Mouse (Mus musculus): Measurements from ENCODE around the gene Haao. TPM values are rescaled to one million over a fixed set of nuclear protein-coding genes. Genes with fewer than 3 reads are reported as not detected.
A peak's percentile ranks its signal among the peaks of the same experiment; 100 is the strongest.

Haao gene
- polyA plus RNA-seq, 1 experiment: not detected

GRCm38 (mm10) chr17:83885021-83885582 is 37.3 kb upstream of the Haao start:
- Histone ChIP-seq H3K4me3 (ENCODE audit: insufficient read depth, poor library complexity, severe bottlenecking) (no peak overlapping the region), H3K36me3 (ENCODE audit: control insufficient read depth, insufficient read depth) (no peaks in the 10 kb centered on the region), H3K79me2 (ENCODE audit: control insufficient read depth, insufficient read depth) (no peaks in the 10 kb centered on the region), H3K79me3 (ENCODE audit: low read depth) (no peaks in the 10 kb centered on the region), H3ac (ENCODE audit: control insufficient read depth, insufficient read length, low read depth) (no peak overlapping the region), H3K27me3 (ENCODE audit: control insufficient read depth, insufficient read depth, insufficient read length) (no peaks in the 10 kb centered on the region)
- no peak for TF ChIP-seq MYOD1 (IDR thresholded peaks at IDR 0.05; ENCODE audit: control insufficient read depth, insufficient read length, low read depth)
- TF ChIP-seq MAX (IDR thresholded peaks at IDR 0.05): no peak
- TF ChIP-seq CEBPB (IDR thresholded peaks at IDR 0.05; ENCODE audit: low read depth): no peak
- no peak for TF ChIP-seq USF1 (IDR thresholded peaks at IDR 0.05; ENCODE audit: low read depth)
- no peak for TF ChIP-seq CTCF (IDR thresholded peaks at IDR 0.05; ENCODE audit: control insufficient read depth, insufficient read depth, insufficient read length)
- no peak for TF ChIP-seq MYOG (IDR thresholded peaks at IDR 0.05; ENCODE audit: control insufficient read depth, extremely low read depth, insufficient read length)
- TF ChIP-seq FOSL1 (IDR thresholded peaks at IDR 0.05; ENCODE audit: insufficient read depth, low read length, poor library complexity, severe bottlenecking): no peak

- Histone ChIP-seq H3K27me3 (ENCODE audit: control insufficient read depth, insufficient read depth, insufficient read length) (no peaks in the 10 kb centered on the region), H3K79me2 (ENCODE audit: control insufficient read depth, insufficient read depth) (no peaks in the 10 kb centered on the region), H3K79me3 (ENCODE audit: low read depth) (no peaks in the 10 kb centered on the region), H3K36me3 (ENCODE audit: control insufficient read depth, insufficient read depth) (no peaks in the 10 kb centered on the region), H3K4me3 (ENCODE audit: insufficient read depth, poor library complexity, severe bottlenecking) (no peak overlapping the region), H3ac (ENCODE audit: control insufficient read depth, insufficient read length, low read depth) (no peak overlapping the region)
- TF ChIP-seq USF1 (IDR thresholded peaks at IDR 0.05; ENCODE audit: low read depth) (peak; percentile 60), MYOD1 (IDR thresholded peaks at IDR 0.05; ENCODE audit: control insufficient read depth, insufficient read length, low read depth) (no peak)
Measured at GRCm38 (mm10) chr17:83882788-83883187, 35.0 kb upstream of the Haao start.

GRCm38 (mm10) chr17:83881071-83881470 is 33.3 kb upstream of the Haao start:
- H3ac ChIP-seq (ENCODE audit: control insufficient read depth, insufficient read length, low read depth): no peak overlapping the region
- no peaks in the 10 kb centered on the region for H3K79me2 ChIP-seq (ENCODE audit: control insufficient read depth, insufficient read depth)
- TF ChIP-seq CTCF (IDR thresholded peaks at IDR 0.05; ENCODE audit: control insufficient read depth, insufficient read depth, insufficient read length): no peak
- TF ChIP-seq CEBPB (IDR thresholded peaks at IDR 0.05; ENCODE audit: low read depth): no peak
- no peak for TF ChIP-seq USF1 (IDR thresholded peaks at IDR 0.05; ENCODE audit: low read depth)
- TF ChIP-seq FOSL1 (IDR thresholded peaks at IDR 0.05; ENCODE audit: insufficient read depth, low read length, poor library complexity, severe bottlenecking): no peak
- TF ChIP-seq MYOD1 (IDR thresholded peaks at IDR 0.05; ENCODE audit: control insufficient read depth, insufficient read length, low read depth): no peak
- no peak for TF ChIP-seq MAX (IDR thresholded peaks at IDR 0.05)
- no peak for TF ChIP-seq MYOG (IDR thresholded peaks at IDR 0.05; ENCODE audit: control insufficient read depth, extremely low read depth, insufficient read length)
- H3K27me3 ChIP-seq (ENCODE audit: control insufficient read depth, insufficient read depth, insufficient read length): no peaks in the 10 kb centered on the region
- H3K79me3 ChIP-seq (ENCODE audit: low read depth): no peaks in the 10 kb centered on the region
- no peaks in the 10 kb centered on the region for H3K36me3 ChIP-seq (ENCODE audit: control insufficient read depth, insufficient read depth)
- no peak overlapping the region for H3K4me3 ChIP-seq (ENCODE audit: insufficient read depth, poor library complexity, severe bottlenecking)

- H3K79me3 ChIP-seq (ENCODE audit: low read depth): no peaks in the 10 kb centered on the region
- H3K4me3 ChIP-seq (ENCODE audit: insufficient read depth, poor library complexity, severe bottlenecking): no peak overlapping the region
- TF ChIP-seq MAX (IDR thresholded peaks at IDR 0.05): no peak
- no peak for TF ChIP-seq MYOG (IDR thresholded peaks at IDR 0.05; ENCODE audit: control insufficient read depth, extremely low read depth, insufficient read length)
- TF ChIP-seq USF1 (IDR thresholded peaks at IDR 0.05; ENCODE audit: low read depth): no peak
- H3ac ChIP-seq (ENCODE audit: control insufficient read depth, insufficient read length, low read depth): no peak overlapping the region
- no peaks in the 10 kb centered on the region for H3K79me2 ChIP-seq (ENCODE audit: control insufficient read depth, insufficient read depth)
- no peaks in the 10 kb centered on the region for H3K36me3 ChIP-seq (ENCODE audit: control insufficient read depth, insufficient read depth)
- H3K27me3 ChIP-seq (ENCODE audit: control insufficient read depth, insufficient read depth, insufficient read length): no peaks in the 10 kb centered on the region
Measured at GRCm38 (mm10) chr17:83880174-83880710, 32.5 kb upstream of the Haao start.

- Histone ChIP-seq H3K79me2 (ENCODE audit: control insufficient read depth, insufficient read depth) (no peaks in the 10 kb centered on the region), H3K36me3 (ENCODE audit: control insufficient read depth, insufficient read depth) (no peaks in the 10 kb centered on the region), H3K4me3 (ENCODE audit: insufficient read depth, poor library complexity, severe bottlenecking) (no peak overlapping the region), H3ac (ENCODE audit: control insufficient read depth, insufficient read length, low read depth) (no peak overlapping the region), H3K79me3 (ENCODE audit: low read depth) (no peaks in the 10 kb centered on the region), H3K27me3 (ENCODE audit: control insufficient read depth, insufficient read depth, insufficient read length) (no peaks in the 10 kb centered on the region)
- TF ChIP-seq MYOG (IDR thresholded peaks at IDR 0.05; ENCODE audit: control insufficient read depth, extremely low read depth, insufficient read length) (no peak), FOSL1 (IDR thresholded peaks at IDR 0.05; ENCODE audit: insufficient read depth, low read length, poor library complexity, severe bottlenecking) (no peak), MYOD1 (IDR thresholded peaks at IDR 0.05; ENCODE audit: control insufficient read depth, insufficient read length, low read depth) (no peak), USF1 (IDR thresholded peaks at IDR 0.05; ENCODE audit: low read depth) (no peak), CEBPB (IDR thresholded peaks at IDR 0.05; ENCODE audit: low read depth) (no peak), MAX (IDR thresholded peaks at IDR 0.05) (no peak), CTCF (IDR thresholded peaks at IDR 0.05; ENCODE audit: control insufficient read depth, insufficient read depth, insufficient read length) (no peak)
Measured at GRCm38 (mm10) chr17:83879631-83880030, 31.9 kb upstream of the Haao start.

GRCm38 (mm10) chr17:83874610-83875009 is 26.8 kb upstream of the Haao start:
- H3K79me3 ChIP-seq (ENCODE audit: low read depth): no peaks in the 10 kb centered on the region
- no peaks in the 10 kb centered on the region for H3K27me3 ChIP-seq (ENCODE audit: control insufficient read depth, insufficient read depth, insufficient read length)
- H3ac ChIP-seq (ENCODE audit: control insufficient read depth, insufficient read length, low read depth): no peak overlapping the region
- peak; percentile 10 for TF ChIP-seq USF1 (IDR thresholded peaks at IDR 0.05; ENCODE audit: low read depth)
- no peak for TF ChIP-seq MYOD1 (IDR thresholded peaks at IDR 0.05; ENCODE audit: control insufficient read depth, insufficient read length, low read depth)
- no peak for TF ChIP-seq CEBPB (IDR thresholded peaks at IDR 0.05; ENCODE audit: low read depth)
- no peak for TF ChIP-seq MYOG (IDR thresholded peaks at IDR 0.05; ENCODE audit: control insufficient read depth, extremely low read depth, insufficient read length)
- no peaks in the 10 kb centered on the region for H3K36me3 ChIP-seq (ENCODE audit: control insufficient read depth, insufficient read depth)
- H3K4me3 ChIP-seq (ENCODE audit: insufficient read depth, poor library complexity, severe bottlenecking): no peak overlapping the region
- H3K79me2 ChIP-seq (ENCODE audit: control insufficient read depth, insufficient read depth): no peaks in the 10 kb centered on the region
